Mouse (Mus musculus) testis, postnatal 10 days (tissue): ENCODE results near the gene Clasp1.

Experiments
- DNase-seq: peaks from one replicate; pipeline ENCODE4 v3.0.0; 2021; ENCODE audit warnings: low spot score

Clasp1 gene

GRCm38 (mm10) chr1:118388757-118389453, at the start of gene Clasp1:
Gene Clasp1 (plus strand): TSS chr1:118389058.
- peak; percentile 96 for DNase-seq

- no peak for DNase-seq
Observed at GRCm38 (mm10) chr1:118343649-118344435, 45.0 kb upstream of the Clasp1 start.

- DNase-seq = no peak
Observed at GRCm38 (mm10) chr1:118349922-118350321, 38.9 kb upstream of the Clasp1 start.

GRCm38 (mm10) chr1:118359071-118359761, 29.6 kb upstream of the Clasp1 start:
- no peak for DNase-seq

- no peak for DNase-seq
Observed at GRCm38 (mm10) chr1:118367970-118368369, 20.9 kb upstream of the Clasp1 start.

GRCm38 (mm10) chr1:118368721-118369461, 20.0 kb upstream of the Clasp1 start:
- DNase-seq = no peak

- DNase-seq = no peak
Observed at GRCm38 (mm10) chr1:118377784-118378183, 11.1 kb upstream of the Clasp1 start.

- no peak for DNase-seq
Observed at GRCm38 (mm10) chr1:118380105-118380786, 8.6 kb upstream of the Clasp1 start.

- peak; percentile 73 for DNase-seq
Observed at GRCm38 (mm10) chr1:118388127-118388756, 616 bp upstream of the Clasp1 start.

- peak; percentile 80 for DNase-seq
Observed at GRCm38 (mm10) chr1:118389454-118390265, 802 bp downstream of the Clasp1 start.

GRCm38 (mm10) chr1:118390266-118390660, 1.4 kb downstream of the Clasp1 start:
- DNase-seq = no peak

- peak; percentile 57 for DNase-seq
Observed at GRCm38 (mm10) chr1:118390871-118391387, 2.1 kb downstream of the Clasp1 start.

GRCm38 (mm10) chr1:118392246-118392645, 3.4 kb downstream of the Clasp1 start:
- no peak for DNase-seq

- no peak for DNase-seq
Observed at GRCm38 (mm10) chr1:118393916-118394315, 5.1 kb downstream of the Clasp1 start.

GRCm38 (mm10) chr1:118397866-118398265, 9.0 kb downstream of the Clasp1 start:
- no peak for DNase-seq

- no peak for DNase-seq
Observed at GRCm38 (mm10) chr1:118398567-118398966, 9.7 kb downstream of the Clasp1 start.

- no peak for DNase-seq
Observed at GRCm38 (mm10) chr1:118399625-118400310, 10.9 kb downstream of the Clasp1 start.

- no peak for DNase-seq
Observed at GRCm38 (mm10) chr1:118401991-118402390, 13.1 kb downstream of the Clasp1 start.

GRCm38 (mm10) chr1:118402556-118402955, 13.7 kb downstream of the Clasp1 start:
- no peak for DNase-seq
